Mouse (Mus musculus) liver, embryonic 15.5 days (tissue): ENCODE measurements around the gene Trpm4. TPM values are rescaled to one million over a fixed set of nuclear protein-coding genes. Genes with fewer than 3 reads are reported as not detected.

ENCODE experiments used
- ATAC-seq: fragments of 200-750 bp; cut with Nextera tagmentation; 2 replicates; pipeline ENCODE4 v1.8.0; 2017; ENCODE audit warnings: moderate number of reproducible peaks, mild to moderate bottlenecking, moderate library complexity; ENCODE audit not compliant: insufficient read depth
- H3K27ac ChIP-seq: fragments of 300-500 bp; sonication (generic); replicated peaks from 2 replicates; pipeline ENCODE4 v1.5.1; 2015; ENCODE audit warnings: mild to moderate bottlenecking, inconsistent platforms
- H3K27me3 ChIP-seq: fragments of 300-500 bp; sonication (generic); 2 replicates; pipeline ENCODE4 v1.6.1; 2015; ENCODE audit warnings: mild to moderate bottlenecking, inconsistent platforms
- H3K36me3 ChIP-seq: fragments of 300-500 bp; sonication (generic); replicated peaks from 2 replicates; pipeline ENCODE4 v1.6.1; 2015; ENCODE audit warnings: moderate library complexity, mild to moderate bottlenecking, inconsistent platforms
- H3K4me1 ChIP-seq: fragments of 300-500 bp; sonication (generic); replicated peaks from 2 replicates; pipeline ENCODE4 v1.6.1; 2015; ENCODE audit warnings: inconsistent platforms
- H3K4me2 ChIP-seq: fragments of 300-500 bp; sonication (generic); 2 replicates; pipeline ENCODE4 v1.6.1; 2015; ENCODE audit warnings: moderate library complexity, mild to moderate bottlenecking, inconsistent platforms
- H3K4me3 ChIP-seq: fragments of 300-500 bp; sonication (generic); replicated peaks from 2 replicates; pipeline ENCODE4 v1.5.1; 2015; ENCODE audit warnings: mild to moderate bottlenecking, inconsistent platforms
- H3K9ac ChIP-seq: fragments of 300-500 bp; sonication (generic); 2 replicates; pipeline ENCODE4 v1.6.1; 2015; ENCODE audit warnings: moderate library complexity, mild to moderate bottlenecking, inconsistent platforms
- H3K9me3 ChIP-seq: fragments of 300-500 bp; sonication (generic); replicated peaks from 2 replicates; pipeline ENCODE4 v1.6.1; 2016; ENCODE audit warnings: inconsistent platforms
- WGBS: fragments of 180-500 bp; shearing (Covaris S2); methylation state at CpG from one replicate; pipeline ENCODE4 v1.1.7; 2015; ENCODE audit warnings: mixed read lengths; ENCODE audit not compliant: insufficient replicate concordance; 5-methylcytosine and 5-hydroxymethylcytosine counted together
- polyA plus RNA-seq: library from polyadenylated mRNA; unstranded; fragments of >200 nt; fragmentation: Nextera tagmentation; extraction: Ambion mirVana; gene quantifications from 2 replicates; pipeline ENCODE4 v1.2.1, GENCODE M21; 2015

Trpm4 gene
- polyA plus RNA-seq = 1.3 and 1.5 TPM in 2 replicates

DNA sequence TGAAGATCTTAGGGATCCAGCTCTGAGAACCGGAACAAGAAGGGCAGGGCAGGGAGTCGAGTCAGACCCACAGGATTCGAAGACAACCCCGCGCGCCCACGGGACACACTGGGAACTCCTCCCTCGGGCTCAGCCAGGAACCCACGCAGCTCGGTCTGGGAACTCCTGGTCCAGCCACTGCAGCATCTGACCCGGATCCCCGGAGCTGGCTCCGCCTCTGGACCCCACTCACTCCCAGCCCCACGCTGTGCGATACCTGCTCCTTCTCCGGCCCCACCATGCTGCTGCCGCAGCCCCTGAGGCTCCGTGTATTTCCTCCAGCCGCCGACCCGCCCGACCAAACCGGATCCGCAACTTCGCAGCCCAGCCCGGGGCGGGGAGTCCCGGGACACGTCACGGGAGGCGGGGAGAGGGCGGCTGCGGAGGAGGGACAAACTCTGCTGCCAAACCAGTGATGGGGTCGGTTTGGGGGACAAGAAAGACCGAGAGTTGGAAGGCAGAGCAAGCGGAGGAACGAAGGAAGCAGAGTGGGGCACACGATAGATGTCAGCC lies at the start of gene Trpm4:
Gene Trpm4, minus strand, starts transcription at position 350 of the 552 bp plus-strand sequence.
- peak within 1 kb of the TSS; percentile 56 for H3K4me3 ChIP-seq
- no peak within 1 kb of the TSS for H3K27ac ChIP-seq
- H3K36me3 ChIP-seq = no peaks in the 10 kb centered on the region
- H3K4me1 ChIP-seq = peaks cover 23% of the 10 kb centered on the region
- under 1% methylated on average over 38 of the region's 38 CpGs for WGBS
- H3K4me2 ChIP-seq = peak within 1 kb of the TSS; percentile 74
- H3K27me3 ChIP-seq = peaks cover 75% of the 10 kb centered on the region
- ATAC-seq = no peak; the same call in 1 of the 2 replicates
- H3K9ac ChIP-seq = peak within 1 kb of the TSS; percentile 27; the same call in 1 of the 2 replicates
- no peaks in the 10 kb centered on the region for H3K9me3 ChIP-seq

DNA sequence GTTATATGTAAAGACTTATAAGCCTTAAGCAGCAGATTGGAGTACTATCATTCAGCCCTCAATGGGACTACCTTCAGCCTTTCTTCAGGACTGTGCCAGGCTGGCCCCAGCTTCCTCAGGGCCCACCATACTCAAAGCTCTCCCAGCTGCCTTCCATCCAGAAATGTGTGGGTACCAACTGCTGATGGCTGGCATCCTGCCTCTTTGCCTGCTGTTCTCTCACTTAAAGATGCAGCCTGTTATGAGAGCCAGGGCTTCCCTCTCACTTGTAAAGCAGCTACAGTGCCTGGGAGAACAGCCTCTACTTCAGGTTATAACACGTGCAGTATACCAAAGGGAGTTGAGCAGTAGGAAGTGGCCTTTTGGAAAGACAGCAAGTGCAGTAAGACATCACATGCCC lies 42.5 kb upstream of the Trpm4 start:
- Histone ChIP-seq H3K9ac (no peak overlapping the region), H3K9me3 (no peaks in the 10 kb centered on the region), H3K4me2 (no peak overlapping the region), H3K36me3 (peaks cover 89% of the 10 kb centered on the region), H3K27ac (no peak overlapping the region), H3K4me3 (no peak overlapping the region), H3K27me3 (no peaks in the 10 kb centered on the region), H3K4me1 (peaks cover 4% of the 10 kb centered on the region; the same call in 1 of the 2 replicates)
- 89% methylated on average over 1 of the region's 1 CpGs for WGBS
- ATAC-seq = no peak

DNA sequence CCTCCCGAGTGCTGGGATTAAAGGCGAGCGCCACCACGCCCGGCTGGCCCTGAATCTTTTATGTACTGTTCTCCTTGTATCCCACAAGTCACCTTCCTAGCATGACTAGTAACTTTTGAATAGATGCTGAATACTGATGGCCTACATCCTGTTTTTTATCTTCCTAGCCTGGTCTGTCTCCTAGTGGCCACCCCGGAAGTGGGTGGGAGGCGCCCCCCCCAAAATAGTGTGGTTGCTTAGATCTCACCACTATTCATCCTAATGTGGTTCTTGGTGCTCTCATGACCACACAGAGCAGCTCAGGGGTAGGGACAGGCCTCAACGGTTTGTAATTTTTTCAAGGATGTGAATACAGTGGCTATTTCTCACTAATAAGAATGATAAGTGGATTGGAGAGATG lies 41.0 kb upstream of the Trpm4 start:
- Histone ChIP-seq H3K9me3 (no peaks in the 10 kb centered on the region), H3K9ac (no peak overlapping the region), H3K27me3 (peaks cover 11% of the 10 kb centered on the region), H3K36me3 (peaks cover 74% of the 10 kb centered on the region), H3K4me3 (no peak overlapping the region), H3K4me1 (peaks cover 18% of the 10 kb centered on the region), H3K4me2 (no peak overlapping the region), H3K27ac (no peak overlapping the region)
- WGBS = 76% methylated on average over 8 of the region's 8 CpGs
- ATAC-seq = no peak

DNA sequence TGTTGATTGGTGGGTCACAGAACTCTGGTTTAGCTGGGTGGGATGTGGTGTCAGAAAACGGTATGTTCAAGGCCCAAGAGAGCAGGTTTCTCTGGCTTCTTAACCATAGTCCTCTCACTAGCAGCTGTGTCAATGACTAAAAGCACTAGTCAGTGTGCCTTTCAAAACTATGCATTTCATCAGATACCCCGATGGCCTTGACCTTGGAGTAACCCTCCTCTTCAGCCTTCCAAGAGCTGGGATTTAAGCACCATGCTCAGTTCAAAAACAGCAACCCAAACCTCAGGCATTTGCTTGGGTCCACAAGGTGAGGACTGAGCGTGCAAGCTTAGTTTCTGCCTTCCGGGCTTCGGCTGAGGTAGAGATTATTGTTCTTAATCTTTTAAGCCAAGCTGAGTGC lies 38.8 kb upstream of the Trpm4 start:
- no peak overlapping the region for H3K4me2 ChIP-seq
- no peak for ATAC-seq
- H3K4me3 ChIP-seq = no peak overlapping the region
- peaks cover 52% of the 10 kb centered on the region for H3K36me3 ChIP-seq
- 79% methylated on average over 5 of the region's 5 CpGs for WGBS
- no peaks in the 10 kb centered on the region for H3K9me3 ChIP-seq
- peaks cover 33% of the 10 kb centered on the region for H3K27me3 ChIP-seq
- H3K27ac ChIP-seq = no peak overlapping the region
- peaks cover 32% of the 10 kb centered on the region for H3K4me1 ChIP-seq
- H3K9ac ChIP-seq = no peak overlapping the region

DNA sequence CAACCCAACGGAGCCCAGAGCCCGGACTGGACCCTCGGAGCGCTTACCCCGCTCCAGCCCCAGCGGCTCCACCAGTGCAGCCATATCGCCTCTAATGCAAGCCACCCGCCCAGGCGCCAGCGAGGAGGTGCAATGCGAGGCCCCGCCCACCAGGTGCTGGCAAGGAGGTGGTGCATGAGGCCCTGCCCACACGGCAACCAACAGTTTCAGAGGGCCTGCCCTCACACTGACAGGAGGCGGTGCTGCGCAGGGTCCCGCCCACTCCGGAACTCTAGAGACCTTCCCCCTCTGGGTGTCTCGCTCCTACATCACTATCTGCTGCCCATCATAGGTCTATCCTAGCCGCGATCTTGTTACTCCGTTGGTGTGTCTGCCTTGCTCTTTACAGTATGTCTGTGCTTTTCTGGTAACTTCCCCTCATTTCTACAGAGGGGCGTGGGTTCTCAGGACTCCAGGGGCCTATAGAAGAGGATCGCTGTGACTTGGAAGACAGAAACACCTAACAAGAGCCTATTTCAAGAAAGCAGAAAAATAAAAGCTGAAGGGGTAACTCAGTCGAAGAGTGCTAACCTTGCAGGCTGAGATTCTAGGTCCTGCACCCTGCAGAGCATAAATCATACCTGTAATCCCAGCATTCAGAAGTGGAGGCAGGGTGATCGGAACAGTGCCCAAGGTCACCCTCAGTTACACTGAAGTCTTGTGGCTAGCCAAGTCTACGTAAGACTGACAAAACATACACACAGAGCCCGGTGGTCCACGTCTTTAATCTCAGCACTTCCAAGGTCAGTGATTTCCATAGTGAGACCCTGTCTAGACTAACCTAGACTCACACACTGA lies 37.1 kb upstream of the Trpm4 start, which contains the start of gene Lin7b:
Gene Lin7b, minus strand, starts transcription at position 109 of the 837 bp plus-strand sequence.
- no peaks in the 10 kb centered on the region for H3K9me3 ChIP-seq
- H3K4me1 ChIP-seq = peaks cover 48% of the 10 kb centered on the region
- peak; percentile 65 for ATAC-seq
- H3K27me3 ChIP-seq = peaks cover 50% of the 10 kb centered on the region
- H3K9ac ChIP-seq = peak within 1 kb of the TSS; percentile 19; the same call in 1 of the 2 replicates
- 8% methylated on average over 28 of the region's 28 CpGs for WGBS
- peak within 1 kb of the TSS; percentile 84 for H3K4me2 ChIP-seq
- H3K4me3 ChIP-seq = peak within 1 kb of the TSS; percentile 52
- no peak within 1 kb of the TSS for H3K27ac ChIP-seq
- H3K36me3 ChIP-seq = peaks cover 35% of the 10 kb centered on the region

DNA sequence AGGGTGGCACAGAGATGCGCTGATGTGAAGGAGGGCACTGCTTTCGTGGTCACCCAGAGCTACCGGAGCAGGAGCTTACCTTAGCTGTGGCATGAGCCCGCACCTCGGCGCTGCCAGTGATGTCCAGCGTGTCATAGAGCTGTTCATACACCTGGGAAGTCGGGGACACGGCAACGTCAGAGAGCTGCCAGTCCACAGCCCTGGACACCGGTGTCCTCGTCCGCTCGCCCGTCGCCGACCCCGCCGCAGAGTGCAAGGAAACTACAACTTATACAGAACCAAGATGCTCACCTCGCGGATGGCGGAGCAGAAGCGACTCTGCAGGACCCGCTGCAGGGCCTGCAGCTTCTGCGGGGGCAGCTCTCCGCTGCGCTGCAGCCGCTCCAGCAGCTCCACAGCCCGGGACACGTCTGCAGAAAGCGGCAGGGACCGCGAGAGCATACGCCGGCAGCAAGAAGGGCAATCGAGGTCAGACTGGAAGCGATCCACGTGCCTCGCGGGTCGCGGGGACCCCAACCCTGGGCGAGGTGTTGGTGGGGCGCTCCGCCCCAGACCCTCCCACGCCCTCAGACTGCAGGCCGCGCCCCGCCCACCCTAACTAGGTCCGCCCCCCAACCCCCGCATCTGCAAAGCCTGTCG lies 36.4 kb upstream of the Trpm4 start:
- Histone ChIP-seq H3K4me3 (peak overlapping the region; percentile 52), H3K4me1 (peaks cover 48% of the 10 kb centered on the region), H3K36me3 (peaks cover 29% of the 10 kb centered on the region), H3K27me3 (peaks cover 57% of the 10 kb centered on the region), H3K27ac (no peak overlapping the region), H3K9ac (peak overlapping the region; percentile 19; the same call in 1 of the 2 replicates), H3K4me2 (peak overlapping the region; percentile 84), H3K9me3 (no peaks in the 10 kb centered on the region)
- no peak for ATAC-seq
- WGBS = 9% methylated on average over 52 of the region's 52 CpGs

DNA sequence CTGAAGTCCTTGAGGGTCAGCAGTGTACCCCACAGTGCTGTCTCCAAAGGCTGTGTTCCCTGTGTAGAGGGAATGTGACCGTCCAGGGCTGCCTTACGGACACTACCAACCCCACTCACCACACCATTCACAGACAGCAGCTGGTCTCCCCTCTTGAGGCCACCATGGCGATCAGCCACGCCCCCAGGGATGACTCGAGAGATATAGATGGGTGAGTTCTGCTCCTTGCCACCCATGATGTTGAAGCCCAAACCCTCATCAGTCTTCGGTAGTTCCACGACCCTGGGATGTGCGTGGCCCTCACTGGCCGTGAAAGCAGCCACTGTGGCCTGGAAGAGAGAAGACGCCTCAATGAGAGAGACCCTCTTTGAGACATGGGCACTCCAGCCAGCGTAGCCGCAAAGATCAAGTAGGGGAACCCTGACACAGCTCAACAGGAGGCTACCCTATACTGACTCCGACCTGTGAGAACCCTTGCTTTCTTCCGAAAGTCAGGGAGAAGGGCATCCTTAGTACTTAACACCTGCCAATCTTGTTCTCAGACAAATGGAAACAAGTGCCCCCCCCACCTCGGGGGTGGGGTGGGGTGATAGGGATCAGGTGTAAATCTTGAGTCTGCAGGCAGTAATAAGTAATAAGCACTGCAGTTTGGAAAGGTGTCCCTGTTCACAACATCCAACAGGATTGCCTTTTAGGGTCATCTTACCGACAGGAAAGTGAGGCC lies 35.6 kb upstream of the Trpm4 start:
- 62% methylated on average over 16 of the region's 16 CpGs for WGBS
- no peak overlapping the region for H3K4me2 ChIP-seq
- H3K36me3 ChIP-seq = peaks cover 21% of the 10 kb centered on the region
- no peak for ATAC-seq
- H3K9me3 ChIP-seq = no peaks in the 10 kb centered on the region
- H3K27me3 ChIP-seq = peaks cover 65% of the 10 kb centered on the region
- peaks cover 48% of the 10 kb centered on the region for H3K4me1 ChIP-seq
- H3K27ac ChIP-seq = no peak overlapping the region
- no peak overlapping the region for H3K9ac ChIP-seq
- H3K4me3 ChIP-seq = no peak overlapping the region

DNA sequence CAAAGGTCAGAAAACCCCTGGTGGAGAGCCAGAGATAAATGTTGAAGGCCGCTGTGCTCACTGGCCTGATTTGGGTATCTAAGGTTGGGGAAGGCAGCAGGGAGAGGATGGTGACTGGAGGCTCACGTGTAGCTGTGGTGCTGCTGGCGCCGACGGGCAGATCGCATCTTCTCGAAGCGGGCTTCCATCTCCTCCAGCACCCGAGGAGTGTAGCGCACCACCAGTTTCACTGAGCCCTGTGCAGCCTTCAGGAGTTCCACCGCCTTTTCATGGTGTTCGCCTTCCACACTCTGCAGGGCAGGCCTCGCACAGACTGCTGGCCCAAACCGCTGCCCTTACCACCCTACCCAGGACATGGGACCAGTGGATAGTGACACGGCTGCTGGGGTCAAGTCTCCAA lies 34.6 kb upstream of the Trpm4 start:
- Histone ChIP-seq H3K27me3 (peaks cover 75% of the 10 kb centered on the region), H3K4me1 (peaks cover 48% of the 10 kb centered on the region), H3K36me3 (peaks cover 11% of the 10 kb centered on the region), H3K4me3 (peak overlapping the region; percentile 64; the same call in 1 of the 2 replicates), H3K9me3 (no peaks in the 10 kb centered on the region), H3K9ac (no peak overlapping the region), H3K4me2 (peak overlapping the region; percentile 94), H3K27ac (no peak overlapping the region)
- no peak for ATAC-seq
- WGBS = 75% methylated on average over 15 of the region's 15 CpGs

DNA sequence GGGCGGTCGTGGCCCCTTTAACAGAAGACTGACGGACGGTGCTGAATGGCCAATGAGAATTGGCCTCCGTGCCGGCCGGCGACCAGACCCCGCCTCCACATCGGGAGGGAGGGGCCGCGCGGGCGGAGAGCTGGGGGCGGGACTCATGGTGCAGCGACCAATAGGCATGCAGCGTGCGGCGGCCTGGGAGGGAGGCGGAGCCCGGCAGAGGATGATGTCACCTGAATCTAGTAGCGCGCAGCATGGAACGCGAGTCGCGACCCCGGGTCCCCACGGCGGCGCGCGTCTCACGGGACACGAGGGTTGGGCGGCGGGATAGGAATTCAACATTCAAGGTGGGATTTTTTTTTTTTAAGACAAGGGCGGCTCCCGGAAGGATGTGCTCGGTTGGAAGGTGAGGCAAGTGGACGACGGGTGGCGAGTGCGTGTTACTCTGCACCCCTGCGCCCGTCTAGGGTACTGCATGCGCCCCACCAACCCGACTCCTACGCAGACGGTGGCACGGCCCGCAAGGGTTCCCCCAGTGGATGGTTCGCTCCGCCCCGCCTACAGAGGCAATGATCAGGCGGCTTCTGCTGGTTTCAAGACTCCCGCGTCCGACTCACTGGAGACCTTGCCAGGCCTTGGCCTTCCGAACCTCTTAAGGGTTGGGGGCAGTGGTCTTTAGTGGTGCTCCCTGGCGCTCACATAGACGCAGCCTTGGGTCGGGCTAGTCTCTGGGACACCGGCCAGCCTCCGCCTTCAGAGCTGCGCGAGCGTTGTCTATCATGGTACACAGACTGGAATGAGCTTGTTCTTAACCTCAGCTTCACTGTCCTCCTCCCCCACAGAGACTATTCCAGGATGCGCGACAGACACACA lies 33.7 kb upstream of the Trpm4 start:
- ATAC-seq = peak; percentile 80
- 1% methylated on average over 70 of the region's 70 CpGs for WGBS
- peak overlapping the region; percentile 64 for H3K9ac ChIP-seq
- H3K9me3 ChIP-seq = no peaks in the 10 kb centered on the region
- H3K4me2 ChIP-seq = peak overlapping the region; percentile 94
- peak overlapping the region; percentile 55; the same call in 1 of the 2 replicates for H3K27ac ChIP-seq
- peaks cover 2% of the 10 kb centered on the region; the same call in 1 of the 2 replicates for H3K36me3 ChIP-seq
- H3K4me1 ChIP-seq = peaks cover 53% of the 10 kb centered on the region
- H3K27me3 ChIP-seq = peaks cover 84% of the 10 kb centered on the region
- H3K4me3 ChIP-seq = peak overlapping the region; percentile 64

DNA sequence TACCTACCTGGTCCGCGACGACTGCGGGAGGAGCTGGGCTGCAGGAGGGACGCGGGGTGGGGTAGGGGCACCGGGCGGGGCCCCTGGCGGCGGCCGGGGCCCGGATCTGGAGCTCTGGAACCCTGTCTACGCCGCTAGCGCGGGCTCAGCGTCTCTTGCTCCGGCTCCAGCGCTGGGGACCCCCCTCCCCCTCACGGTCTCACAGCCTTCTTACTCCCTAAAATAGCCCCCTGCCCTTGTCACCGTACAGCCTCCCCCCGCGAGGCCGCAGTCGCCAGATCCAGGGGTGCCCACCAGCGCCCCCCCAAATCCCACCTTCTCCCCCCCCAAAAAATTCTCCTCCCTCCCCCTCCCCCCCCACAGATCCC lies 33.1 kb upstream of the Trpm4 start, which contains the start of gene Ppfia3:
Gene Ppfia3, minus strand, starts transcription at position 368 of the 368 bp plus-strand sequence.
- peak within 1 kb of the TSS; percentile 64 for H3K4me3 ChIP-seq
- H3K4me2 ChIP-seq = peak within 1 kb of the TSS; percentile 94
- 1% methylated on average over 19 of the region's 26 CpGs for WGBS
- no peaks in the 10 kb centered on the region for H3K36me3 ChIP-seq
- H3K9me3 ChIP-seq = no peaks in the 10 kb centered on the region
- H3K27me3 ChIP-seq = peaks cover 91% of the 10 kb centered on the region
- H3K9ac ChIP-seq = peak within 1 kb of the TSS; percentile 64
- ATAC-seq = no peak
- H3K4me1 ChIP-seq = peaks cover 56% of the 10 kb centered on the region
- peak within 1 kb of the TSS; percentile 55; the same call in 1 of the 2 replicates for H3K27ac ChIP-seq
